Mouse (Mus musculus) urinary bladder, postnatal 14 days (tissue): ENCODE results near the gene Eid2b.
"Not testable (repeated sequence)": the region's sequence is repeated elsewhere in the genome, so short reads cannot be mapped to it uniquely, and the experiment has no call there.

Experiments used
- DNase-seq: peaks from one replicate; pipeline ENCODE4 v3.0.0; 2021; ENCODE audit warnings: low spot score

Gene Eid2b

DNA sequence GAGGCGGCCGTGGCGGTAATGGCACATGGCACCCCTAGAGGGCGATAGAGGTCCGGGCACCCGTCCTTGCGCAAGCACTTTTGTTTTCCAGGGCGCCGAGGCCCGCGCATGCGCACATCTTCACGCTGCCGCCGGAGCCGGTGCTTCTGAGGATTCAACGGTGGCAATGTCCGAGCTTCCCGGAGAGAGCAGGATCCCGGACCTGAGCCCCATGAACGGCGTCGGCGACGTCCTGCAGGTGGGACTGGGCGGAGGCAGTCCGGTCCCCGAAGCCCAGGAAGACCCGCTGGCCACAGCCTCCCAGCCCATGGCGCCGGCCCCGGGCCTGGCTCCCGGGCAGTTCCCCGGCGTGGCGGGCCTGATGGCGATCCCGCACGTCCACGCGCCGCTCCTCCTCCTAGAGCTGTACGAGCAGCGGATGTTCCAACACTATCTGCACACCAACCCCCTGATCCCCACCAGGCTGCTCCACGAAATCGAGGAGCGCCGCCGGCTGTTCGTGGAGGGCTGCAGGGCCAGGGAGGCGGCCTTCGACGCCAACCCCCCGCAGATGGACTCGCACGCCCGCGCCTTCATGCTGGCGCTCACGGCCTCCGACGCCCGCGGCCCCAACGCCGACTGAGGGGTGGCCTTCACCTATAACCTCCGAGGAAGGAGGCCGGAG, at the start of gene Eid2b:
Gene Eid2b (plus strand): TSS at position 125 of the 664 bp plus-strand sequence.
- DNase-seq: peak; percentile 95

DNA sequence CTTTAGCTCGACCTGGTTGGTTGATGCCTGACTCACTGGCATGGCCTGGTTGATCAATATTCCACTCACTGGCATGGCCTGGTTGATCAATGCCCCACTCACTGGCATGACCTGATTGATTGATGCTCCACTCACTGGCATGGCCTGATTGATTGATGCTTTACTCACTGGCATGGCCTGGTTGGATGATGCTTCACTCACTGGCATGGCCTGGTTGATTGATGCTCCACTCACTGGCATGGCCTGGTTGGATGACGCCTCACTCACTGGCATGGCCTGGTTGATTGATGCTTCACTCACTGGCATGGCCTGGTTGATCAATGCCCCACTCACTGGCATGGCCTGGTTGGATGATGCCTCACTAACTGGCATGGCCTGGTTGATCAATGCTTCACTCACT, 33.6 kb upstream of the Eid2b start:
- not testable (repeated sequence) for DNase-seq

DNA sequence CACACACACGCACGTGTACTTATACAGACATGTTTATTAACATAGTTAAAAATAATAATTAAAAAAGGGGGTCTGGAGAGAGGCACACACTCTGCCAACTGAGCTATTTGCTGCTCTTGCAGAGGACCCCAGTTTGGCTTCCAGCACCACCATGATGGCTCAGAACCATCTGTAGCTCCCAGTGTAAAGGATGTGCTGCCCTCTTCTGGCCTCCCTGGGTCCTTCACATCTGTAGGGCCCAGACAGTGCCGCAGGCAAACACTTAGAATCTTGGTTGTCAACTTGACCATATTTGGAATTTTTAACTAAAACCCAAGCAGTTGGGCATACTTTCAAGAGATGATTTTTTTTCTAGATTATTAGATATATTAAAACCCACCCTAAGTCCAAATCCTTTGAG, 28.6 kb upstream of the Eid2b start:
- DNase-seq: no peak

DNA sequence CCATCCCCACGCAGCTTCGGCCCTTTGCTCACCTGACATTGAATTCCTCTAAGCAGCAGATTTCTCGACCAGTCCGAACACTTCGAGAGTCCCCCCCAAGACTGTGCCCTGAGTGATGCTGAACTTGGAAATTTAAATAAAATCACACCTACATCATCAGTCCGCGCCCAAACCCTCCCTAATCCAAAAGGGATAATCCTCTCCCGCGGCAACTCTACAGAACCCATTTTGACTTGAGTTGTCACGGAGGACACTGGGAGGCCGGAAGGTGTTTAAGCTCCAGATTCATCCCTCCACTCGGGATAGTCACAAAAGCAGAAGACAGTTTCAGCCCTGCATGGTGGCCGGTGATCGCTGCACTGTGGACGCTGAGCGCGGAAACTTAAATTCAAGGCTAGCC, 25.6 kb upstream of the Eid2b start:
- DNase-seq: no peak

DNA sequence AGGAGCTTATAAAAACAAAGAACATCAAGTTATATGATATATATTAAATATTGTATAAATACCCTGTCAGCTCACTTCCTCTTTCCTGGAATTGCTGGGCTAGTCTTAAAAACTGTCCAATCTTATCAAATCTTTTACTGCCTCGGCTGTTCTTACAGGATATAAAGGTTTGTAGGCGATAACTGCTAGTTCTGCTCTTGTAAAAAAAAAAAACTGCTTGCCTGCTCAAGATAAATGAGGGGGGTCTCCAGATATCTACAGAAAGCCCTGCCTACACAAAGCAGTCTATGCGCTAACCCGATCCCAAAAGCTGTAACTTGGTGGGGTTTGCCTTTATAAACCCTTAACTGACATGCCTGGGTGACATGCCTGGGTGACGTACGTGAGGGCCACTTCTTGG, 22.9 kb upstream of the Eid2b start:
- DNase-seq: no peak

DNA sequence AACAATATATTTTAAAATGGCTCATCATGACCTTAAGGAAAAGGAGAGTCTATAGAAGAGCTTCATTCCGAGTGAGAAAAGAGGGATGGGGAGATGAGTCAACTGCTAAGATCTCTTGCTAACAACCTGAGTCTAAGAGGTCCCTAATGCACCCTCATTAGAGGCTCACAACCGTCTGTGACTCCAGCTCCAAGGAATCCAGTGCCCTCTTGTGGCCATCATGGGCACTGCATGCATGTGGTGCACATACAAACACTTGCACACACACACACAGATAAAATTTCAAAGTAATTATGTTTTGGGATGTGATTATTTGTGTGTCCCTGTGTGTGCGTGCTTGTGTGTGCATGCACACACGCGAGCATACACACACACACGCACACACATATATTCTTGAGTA, 22.1 kb upstream of the Eid2b start:
- DNase-seq: no peak

DNA sequence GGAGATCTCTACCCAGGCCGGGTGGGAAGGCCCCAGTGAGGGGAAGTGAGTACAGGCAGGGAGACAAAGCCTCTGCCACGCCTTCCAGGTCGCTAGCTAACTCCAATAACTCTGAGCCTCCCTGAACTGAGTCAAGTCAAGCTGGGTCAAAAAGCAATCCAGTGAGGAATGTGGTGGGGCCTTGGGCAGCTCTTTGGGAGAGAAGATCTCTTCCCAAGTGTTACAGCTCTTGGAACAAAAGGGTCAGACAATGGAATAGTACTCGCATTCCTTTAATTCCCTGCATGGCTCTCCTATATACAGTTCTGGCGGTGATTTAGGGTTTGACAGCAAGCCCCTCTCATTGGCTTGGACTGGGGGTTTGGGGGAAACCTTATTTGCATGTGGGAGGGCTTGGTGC, 14.7 kb upstream of the Eid2b start:
- DNase-seq: no peak

DNA sequence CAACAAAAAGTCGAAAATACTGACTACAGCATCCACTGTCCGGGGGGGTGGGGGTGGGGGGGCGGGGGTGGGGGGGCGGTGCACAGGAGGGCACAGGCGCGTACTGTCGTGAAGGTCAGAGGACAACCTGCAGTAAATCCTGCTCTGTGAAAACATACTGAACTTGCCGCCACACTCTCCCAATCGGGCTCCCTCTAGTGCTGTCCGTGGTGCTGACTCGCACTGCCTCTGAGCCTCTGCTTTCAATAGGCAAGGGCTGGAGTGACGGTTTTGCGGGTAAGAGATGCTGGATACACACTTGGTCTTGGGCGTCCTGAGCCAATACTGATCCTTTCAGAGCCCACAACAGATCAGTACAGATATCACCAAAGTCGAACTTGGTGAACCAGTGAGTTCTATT, 13.8 kb upstream of the Eid2b start:
- DNase-seq: peak; percentile 80

DNA sequence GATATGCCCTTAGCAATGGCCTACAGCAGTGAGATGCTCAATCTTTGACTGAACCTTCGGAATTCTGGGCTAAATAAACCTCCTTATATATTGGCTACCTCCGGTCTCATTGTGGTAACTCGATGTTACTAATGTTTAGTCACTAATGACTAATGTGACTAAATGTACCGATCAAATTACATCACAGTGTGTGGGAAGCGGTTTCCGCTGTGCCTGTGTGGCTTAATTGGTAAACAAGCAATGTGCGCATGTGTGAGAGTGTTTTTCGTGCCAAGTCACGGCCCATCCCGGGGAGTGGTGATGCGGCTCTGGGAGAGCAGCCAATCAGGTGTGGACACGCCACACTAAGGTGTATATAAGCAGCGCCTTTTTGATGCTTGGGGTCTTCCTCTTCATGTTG, 12.1 kb upstream of the Eid2b start:
- no peak for DNase-seq

DNA sequence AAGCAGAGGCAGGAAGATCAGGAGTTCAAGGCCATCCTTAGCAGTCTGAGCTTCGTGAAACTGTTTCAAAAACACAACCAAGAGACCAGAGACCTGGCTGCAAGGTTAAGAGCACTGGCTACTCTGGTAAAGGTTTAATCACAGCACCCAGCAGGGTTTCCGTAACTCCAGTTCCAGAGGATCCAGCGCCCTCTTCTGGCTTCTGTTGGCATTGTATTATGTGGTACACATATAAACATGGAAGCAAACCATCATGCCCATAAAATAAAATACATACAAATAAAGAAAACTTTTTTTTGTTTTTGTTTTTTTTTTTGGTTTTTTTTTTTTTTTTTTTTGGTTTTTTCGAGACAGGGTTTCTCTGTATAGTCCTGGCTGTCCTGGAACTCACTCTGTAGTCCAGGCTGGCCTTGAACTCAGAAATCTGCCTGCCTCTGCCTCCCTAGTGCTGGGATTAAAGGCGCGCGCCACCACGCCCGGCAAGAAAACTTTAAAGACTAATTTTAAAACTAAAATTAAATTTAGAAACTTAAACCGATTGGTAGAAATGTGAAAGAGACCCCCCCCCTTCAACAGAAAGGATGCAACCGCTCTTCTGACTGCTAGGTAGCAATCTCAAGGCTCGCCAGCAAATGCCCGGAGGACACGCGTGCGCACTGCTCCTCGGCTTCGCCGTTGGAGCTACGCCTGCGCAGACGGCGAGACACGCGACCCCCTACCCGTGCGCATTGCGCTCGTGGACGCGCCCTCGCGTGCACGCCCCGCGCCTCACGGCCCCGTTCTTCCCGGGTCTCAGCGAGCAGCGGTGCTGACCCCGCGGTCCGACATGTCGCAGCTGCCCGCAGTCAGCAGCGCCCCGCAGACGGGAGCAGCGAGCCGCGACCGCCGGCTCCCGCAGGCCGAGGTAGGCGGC, 10.2 kb upstream of the Eid2b start, which contains the start of gene Eid2:
Gene Eid2 (plus strand): TSS at position 753 of the 913 bp plus-strand sequence.
- peak; percentile 79 for DNase-seq

DNA sequence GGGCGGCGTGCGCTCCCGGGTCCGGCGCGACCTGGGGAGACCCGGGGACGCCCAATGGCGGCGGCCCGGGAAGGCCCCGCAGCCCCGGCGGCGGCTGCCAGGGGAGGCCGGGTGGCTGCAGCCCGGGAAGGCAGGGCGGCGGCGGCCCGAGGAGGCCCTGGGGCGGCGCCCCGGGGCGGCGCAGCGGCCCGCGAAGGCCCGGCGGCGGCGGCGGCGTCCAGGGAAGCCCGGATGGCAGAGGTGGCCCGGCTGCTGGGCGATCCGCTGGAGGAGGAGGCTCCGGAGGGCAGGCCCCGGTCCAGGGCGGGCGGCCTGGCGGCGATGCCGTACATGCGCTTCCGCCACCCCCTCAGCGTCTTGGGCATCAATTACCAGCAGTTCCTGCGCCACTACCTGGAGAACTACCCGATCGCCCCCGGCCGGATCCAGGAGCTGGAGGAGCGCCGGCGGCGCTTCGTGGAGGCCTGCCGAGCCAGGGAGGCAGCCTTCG, 9.5 kb upstream of the Eid2b start:
- peak; percentile 67 for DNase-seq

DNA sequence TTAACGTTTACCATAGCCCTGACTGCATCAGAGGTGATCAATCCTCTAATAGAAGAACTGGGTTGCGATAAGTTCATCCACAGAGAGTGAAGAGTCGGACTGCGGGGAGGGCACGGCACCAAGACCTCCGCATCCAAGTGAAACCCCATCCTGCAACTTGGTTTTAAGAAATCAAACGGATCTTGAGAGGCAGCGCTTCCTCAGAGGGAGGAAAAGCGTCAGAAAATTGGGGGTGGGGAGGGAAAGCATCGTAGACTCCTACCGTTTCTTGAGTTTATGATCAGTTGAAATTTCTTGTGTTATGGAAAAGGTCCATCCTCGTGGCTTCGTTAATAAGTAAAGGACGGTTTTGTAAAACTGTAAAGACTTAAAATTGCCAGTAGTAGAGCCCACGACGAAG, 9.0 kb upstream of the Eid2b start:
- no peak for DNase-seq

DNA sequence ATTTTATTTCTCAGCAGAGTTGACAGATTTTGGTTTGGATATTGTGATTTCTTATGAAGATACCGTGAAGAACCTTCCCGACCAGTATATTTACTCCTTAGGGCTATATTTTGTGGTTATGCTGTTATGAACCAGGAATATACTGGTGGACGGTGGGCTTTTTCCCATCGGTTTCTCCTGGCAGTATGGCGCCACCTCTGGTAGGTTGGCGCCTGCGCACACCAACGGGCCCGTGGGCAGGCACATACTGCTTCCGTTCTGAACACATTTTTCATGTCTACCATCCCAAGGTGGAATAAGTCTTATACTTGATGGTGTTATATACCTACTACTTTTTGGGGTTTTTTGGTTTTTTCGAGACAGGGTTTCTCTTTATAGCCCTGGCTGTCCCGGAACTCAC, 8.2 kb upstream of the Eid2b start:
- no peak for DNase-seq

DNA sequence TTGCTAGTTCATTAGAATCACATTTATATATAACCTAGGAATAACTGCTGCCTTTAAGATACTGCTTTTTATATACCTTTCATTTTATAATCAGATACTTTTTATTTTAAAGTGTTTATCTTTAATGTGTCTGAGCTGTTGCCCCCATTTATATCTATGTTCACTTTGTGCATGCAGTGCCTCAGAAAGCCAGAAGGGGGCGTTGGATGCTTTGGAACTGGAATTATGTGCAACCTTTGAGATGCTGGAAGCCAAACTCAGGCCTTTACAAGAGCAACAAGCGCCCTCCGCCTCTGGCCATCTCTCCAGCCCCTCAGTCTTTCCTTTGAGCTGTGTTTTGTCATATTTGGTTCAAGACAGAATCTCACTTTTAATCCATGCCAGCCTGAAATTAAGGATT, 5.8 kb upstream of the Eid2b start:
- no peak for DNase-seq

DNA sequence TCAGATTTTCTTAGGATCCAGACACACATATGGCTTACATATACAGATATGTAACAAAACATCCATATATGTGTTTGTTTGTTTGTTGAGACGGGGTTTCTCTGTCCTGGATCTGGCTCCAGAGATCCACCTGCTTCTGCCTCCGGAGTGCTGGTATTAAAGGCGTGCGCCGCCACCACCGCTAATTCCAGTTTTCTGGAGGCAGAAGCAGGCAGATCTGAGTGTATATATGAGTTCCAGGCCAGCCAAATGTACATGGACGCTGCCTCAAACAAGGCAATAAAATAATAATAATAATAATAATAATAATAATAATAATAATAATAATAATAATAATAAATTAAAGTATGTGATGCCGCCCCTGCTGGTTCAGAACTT, 313 bp upstream of the Eid2b start:
- no peak for DNase-seq

DNA sequence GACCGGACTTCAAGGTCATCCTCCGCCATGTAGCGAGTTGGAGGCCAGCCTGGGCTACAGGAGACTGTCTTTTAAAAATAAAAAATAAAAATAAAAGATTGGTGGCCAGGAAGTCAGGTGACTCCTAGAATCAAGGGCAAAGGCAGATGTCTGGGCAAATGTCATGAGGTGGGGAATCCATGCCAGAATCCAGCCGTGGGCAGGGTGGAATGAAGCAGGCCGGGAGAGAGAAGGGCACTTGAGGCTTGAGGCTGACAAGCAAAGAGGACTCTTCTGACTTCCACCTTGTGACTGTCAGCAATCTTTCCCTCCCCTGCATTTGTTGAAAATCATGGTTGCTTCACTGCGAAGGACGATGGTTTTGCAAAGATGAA, 727 bp downstream of the Eid2b start:
- no peak for DNase-seq

DNA sequence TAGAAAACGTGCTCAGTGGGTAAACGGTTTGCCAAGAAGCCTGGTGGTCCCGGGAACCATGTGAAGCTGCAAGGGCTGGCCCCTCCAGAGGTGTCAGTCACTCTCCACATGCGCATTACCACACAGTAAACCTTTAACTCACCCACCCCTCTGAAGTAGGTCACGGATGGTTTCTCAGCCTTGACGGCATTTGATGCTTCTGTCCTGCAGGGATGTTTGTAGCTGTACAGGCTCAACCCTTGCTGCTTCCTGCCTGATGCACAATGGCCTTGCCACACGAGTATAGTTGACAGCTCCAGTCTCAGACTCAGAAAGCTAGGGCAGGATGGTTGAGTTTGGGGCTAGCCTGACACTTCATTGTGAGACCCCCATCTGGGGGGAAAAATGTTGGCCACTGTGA, 3.1 kb downstream of the Eid2b start:
- no peak for DNase-seq

DNA sequence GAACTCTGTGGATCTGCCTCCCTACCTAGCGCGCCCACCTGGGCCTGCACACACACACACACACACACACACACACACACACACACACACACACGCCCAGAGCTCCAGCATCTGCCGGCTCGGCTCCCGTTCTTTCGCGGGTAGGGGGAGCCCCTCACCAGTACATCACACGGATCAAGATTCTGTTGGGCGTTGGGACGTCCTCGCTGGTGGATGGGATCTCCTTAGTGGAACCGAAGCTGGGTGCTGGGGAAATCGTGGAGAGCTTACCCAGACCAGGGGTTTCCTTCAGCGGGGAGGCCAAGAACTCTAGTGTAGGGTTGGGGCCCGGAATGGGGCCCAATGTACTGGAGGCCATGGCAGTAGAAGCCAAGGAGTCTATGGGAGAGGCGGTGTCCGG, 12.6 kb downstream of the Eid2b start:
- no peak for DNase-seq

DNA sequence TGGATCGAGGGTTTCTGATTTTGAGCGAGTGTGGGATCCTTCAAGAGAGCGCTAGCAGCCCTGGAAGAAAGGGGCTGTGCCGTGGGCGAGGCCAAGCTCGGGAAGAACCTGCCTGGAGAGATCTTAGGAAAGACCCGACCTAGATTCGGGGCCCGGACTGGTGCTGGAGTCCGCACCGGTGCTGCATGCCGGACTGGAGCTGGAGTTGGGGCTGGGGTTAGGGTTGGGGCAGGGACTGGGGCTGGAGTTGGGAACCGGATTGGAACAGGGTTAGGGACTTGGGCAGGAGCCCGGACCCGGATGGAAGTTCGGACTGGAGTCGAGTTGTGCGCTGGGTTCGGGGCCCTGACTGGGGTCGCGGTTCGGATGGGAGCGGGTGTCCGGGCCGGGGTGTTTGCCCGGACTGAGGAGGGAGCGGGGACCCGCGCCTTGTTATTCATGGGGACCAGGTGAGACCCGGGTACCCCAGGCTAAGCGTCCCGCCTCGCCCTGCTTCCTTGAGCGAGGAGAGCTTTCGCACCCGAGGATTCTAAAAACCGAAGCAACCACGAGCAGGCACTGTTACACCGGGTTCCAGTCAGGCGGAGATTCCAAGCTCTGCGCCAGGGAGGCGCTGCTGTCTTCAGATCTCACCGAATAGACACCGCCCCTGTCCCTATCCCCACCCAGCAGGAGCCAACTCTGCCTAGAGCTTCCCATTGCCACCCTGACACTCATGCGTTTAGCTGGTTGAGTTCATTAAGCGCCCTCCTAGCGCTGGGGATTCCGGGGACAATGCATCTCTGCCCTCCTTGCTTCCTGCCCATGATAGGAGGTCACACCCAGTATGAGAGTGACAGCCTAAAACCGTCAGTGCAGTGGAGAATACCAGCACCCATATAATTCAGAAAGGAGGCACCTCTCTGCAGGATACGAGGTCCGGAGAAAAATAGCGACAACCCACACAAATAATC, 13.4 kb downstream of the Eid2b start, which contains the start of gene Selenov:
Gene Selenov (minus strand): TSS at position 549 of the 953 bp plus-strand sequence.
- peak; percentile 7 for DNase-seq

DNA sequence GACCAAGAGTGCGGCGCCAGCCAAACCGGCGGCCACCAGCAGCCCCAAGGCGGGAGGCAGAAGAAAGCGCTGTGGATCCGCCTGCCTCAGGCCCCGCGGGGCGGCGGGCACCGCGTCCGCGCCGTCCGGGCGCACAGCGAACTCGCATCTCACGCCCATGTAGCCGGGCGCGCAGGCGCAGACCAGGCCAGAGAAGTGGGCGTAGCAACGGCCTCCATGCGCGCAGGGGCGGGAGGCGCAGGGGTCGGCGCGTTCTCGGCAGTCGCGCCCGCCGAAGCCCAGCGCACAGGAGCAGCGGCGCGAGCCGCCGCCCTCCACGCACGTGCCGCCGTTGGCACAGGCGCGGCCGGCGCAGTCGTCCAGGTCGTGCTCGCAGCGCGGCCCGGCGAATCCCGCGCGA, 16.9 kb downstream of the Eid2b start:
- DNase-seq: peak; percentile 68

DNA sequence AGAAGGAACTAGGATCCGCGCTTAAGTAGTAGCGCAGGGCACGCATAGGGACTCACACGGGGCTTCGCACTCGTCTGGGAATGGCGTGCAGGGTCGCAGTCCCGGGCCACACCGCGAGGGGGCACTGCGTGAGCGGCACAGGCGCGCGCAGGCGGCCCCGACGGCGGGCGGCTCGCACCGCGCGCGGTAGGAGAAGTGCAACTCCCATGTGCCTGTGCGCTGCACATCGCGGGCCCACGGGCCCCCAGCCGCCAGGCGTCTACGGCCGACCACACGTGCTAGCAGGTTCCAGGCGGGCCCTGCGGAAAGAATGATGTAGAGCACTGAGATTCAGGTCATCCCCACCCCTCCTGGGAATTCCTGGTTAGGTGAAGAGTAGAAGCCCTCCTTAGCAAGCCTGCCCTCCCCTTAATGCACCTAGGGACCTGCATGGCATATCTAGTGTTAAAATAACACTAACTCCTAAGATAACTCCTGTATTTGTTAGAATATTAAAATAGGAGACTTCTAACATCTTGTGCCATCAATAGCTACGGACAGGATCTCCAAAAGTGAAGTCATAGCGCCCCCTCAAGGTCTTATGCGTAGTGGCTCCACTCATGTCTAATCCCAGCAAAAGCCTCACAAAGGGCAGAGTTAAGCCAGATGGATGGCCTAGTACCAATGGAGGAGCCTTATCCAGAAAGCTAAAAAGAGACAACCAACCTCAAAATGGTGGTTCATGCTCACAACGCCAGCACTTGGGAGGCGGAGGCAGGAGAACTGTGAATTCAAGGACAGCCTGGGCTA, 21.5 kb downstream of the Eid2b start:
- DNase-seq: peak; percentile 44
